Mouse (Mus musculus): ENCODE results near the gene Minpp1.

DNA sequence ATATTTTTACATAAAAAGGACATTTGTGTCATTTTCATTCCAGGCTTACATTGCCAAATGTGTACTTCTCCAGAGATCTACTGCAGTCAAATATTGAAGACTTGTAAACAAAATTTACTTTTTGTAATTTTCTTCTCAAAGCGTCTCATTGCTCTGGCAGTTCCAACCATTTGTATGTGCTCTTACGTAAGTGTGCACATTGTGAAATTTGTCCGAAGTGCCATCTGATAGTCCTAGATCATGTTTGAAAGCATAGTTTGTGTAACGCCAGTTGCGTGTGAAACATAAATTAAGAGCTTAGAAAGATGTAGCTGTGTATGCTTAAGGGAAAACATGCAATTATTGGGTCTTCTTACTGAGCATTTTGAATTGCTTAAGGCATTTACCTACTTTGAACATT is 20.9 kb downstream of the Minpp1 start:
- TF ChIP-seq CTCF (IDR thresholded peaks at IDR 0.05 in 2 of 3, conservative IDR thresholded peaks at IDR 0.05 in 1 of 3; ENCODE audit: control insufficient read depth in 1 of 3, insufficient read depth in 1 of 3, low read depth in 2 of 3, low read length in 3 of 3, poor library complexity in 1 of 3, severe bottlenecking in 1 of 3) = no peak
- TF ChIP-seq USF1 (IDR thresholded peaks at IDR 0.05; ENCODE audit: low read depth, low read length) = no peak

Data from MEL (cell line).